Mouse (Mus musculus) ovary, adult 18-20 months (tissue): Measurements from ENCODE around the gene Aym1.

Experiments
- DNase-seq: peaks from one replicate; pipeline ENCODE4 v3.0.0; 2022; ENCODE audit warnings: low spot score, mixed read lengths

Aym1 gene

DNA sequence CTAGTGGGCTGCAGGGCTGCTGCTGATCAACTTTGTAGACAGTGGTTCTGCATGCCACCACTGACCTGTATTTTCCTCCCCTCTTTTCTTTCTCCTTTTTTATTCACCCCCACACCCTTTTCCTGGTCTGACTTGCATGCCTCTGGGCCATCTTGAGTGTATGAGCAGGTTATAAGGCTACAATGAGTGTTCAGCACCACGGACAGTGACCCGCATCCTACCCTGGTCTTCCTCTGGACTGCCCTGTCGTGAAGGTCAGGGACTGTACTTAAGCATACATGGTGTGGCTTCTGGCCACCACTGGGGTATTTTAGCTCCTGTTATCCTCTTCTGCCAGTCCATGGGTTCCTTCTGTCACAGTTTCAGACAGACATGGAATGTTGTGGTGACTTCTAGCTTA, 50.3 kb downstream of the Aym1 start:
- no peak for DNase-seq
